Mouse (Mus musculus) thymus, postnatal 25 days (tissue): Measurements from ENCODE around the gene Htatip2.

Source experiments
- DNase-seq: peaks from one replicate; pipeline ENCODE4 v3.0.0; 2022

Gene Htatip2

DNA sequence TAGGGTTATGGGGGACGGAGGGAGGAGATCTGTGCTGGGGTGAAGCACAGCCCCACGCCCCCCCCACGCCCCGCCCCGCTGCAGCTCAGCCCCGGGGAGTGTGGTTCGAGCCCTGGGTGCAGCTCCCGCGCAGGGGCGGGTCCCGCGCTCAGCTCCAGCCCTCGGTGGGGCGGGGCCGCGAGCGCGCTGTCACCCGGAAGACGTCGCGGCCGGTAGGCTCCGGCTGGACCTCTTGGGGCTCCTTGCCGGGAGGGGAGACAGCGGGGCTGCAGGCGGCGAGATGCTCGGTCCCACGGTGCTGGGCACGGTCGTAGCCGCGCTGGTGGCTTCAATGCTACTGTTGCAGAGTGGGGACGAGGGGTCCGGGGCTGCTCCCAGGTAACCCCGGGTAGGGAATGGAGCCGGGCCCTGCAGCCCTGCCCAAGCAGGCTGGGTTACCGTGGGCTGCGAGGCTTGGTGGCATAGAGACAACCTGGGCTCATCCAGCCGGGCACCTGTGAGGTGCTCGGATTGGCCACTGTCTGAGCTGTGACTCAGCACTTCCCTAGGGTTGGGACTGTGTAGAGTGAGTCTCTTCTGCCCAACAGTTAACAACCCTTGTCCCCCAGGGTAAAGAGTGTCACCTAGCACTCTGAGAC lies at the start of gene Htatip2:
Gene Htatip2 (plus strand): TSS at position 182 of the 638 bp plus-strand sequence.
- DNase-seq: peak; percentile 79

DNA sequence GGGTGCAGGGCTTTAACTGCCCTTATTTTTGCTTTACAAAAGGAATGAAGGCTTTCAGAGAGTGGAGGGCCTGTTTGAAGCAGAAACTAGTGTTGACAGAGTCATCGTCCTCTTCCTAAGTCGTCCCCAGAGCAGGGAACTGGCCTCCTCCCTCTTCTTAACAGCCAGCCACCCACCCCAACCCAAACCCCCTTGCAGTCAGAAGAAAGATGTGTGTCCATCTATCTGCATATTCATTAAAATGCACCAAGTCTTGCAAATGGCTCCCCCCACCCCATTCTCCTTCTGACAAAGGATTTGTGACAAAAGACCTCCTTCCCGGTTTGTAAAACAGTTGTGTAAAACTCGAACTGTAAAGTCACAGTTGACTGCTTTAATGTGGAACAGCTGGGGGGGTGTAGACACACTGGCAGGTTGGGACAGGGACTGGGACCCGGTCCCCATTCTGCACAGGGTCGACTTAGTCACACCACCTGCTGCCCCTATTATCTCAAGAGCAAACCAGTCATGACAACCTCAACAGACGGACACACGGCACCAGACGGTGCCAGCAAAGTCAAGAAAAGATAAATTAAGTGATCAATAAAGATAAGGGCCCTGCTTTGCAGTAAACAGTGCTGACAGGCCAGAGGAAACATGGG lies 49.4 kb upstream of the Htatip2 start:
- DNase-seq: no peak

DNA sequence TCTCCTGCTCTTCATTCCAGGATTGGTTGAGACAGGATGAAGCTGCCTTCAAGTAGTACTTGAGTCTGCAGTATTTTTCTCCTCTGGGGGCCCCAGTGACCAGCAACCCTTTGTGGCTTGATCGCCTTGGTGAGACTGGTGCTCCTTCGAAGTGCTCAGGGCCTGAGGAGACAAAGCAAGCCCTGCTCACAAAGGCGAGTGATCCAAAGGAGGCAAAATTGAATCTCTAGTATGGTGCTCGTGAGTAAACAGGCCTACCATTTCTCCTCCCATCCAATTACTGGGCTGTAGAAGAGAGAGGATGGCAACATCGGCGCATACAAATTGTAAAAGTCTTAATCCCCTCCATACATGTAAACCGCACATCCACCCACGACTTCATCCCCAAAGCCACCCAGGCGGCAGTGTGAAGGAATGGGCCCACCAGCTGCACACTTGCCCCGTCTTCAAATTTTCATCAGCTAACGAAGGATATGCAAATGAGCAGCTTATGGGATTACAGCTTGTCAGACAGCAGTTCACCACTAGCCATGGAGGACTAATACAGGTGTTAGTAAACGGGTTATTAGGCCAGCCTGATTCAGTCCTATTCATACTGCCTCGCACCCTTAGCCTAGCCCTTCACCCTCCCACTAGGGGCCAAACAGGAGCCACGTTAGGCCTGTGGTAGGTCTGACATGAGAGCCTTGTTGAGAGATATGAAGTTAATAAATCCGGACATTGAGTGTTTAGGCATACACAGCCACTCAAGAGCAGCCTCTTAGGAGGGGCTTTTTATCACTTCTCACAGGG lies 40.8 kb upstream of the Htatip2 start:
- DNase-seq: no peak

DNA sequence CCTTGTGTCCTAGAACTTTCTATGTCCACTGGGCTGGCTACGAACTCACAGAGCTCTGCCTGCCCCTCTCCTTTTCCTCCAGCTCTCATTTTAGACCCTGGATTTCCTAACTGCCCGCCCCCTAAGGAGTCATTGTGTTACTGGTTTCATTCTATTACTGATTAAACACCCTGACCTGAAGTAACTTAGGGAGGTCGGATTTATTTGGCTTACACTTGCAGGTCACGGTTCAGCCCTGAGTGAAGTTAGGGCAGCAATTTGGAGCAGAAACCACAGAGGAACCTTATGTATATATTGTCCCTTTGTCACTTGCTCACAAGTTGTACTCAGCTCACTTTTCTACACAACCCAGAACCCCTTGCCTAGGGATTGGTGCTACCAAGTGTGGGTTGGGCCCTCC lies 24.6 kb upstream of the Htatip2 start:
- no peak for DNase-seq

DNA sequence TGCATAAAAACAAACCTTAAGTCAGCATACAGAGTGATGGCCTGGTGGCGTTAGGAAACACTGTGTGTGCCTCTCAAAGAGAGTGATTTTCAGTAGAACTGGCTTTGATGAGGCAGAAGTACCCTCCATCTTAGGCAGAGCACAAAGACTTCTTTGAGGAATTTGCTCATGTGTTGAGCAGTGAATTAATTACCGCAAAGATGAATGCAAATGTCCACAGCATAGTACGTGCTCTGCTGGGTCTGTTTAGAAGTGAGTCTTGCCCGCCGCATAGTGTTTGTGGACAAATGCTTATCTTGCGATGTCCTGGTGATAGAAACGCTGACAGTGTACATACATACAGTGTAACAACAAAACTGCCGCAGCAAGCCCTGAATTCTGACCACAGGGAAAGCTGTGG lies 19.5 kb upstream of the Htatip2 start:
- no peak for DNase-seq

DNA sequence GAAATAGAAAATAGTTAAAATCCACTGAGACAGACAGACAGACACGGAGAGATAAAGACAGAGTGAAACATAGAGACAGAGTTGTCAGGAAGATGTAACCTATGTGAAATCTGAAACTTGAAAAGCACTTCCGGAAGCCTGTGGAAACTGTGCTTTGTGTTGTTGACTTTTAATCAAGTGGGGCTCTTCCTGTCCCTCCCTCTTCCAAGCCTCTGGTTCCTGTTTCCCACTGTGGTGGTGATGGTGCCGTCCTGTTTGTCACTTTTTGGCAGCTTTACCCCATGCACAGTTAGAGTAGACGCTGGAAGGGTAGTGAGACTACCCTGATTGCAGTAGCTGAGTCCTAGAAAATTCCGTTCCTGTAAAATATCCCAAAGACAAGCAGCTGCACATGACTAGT lies 17.4 kb upstream of the Htatip2 start:
- DNase-seq: no peak

DNA sequence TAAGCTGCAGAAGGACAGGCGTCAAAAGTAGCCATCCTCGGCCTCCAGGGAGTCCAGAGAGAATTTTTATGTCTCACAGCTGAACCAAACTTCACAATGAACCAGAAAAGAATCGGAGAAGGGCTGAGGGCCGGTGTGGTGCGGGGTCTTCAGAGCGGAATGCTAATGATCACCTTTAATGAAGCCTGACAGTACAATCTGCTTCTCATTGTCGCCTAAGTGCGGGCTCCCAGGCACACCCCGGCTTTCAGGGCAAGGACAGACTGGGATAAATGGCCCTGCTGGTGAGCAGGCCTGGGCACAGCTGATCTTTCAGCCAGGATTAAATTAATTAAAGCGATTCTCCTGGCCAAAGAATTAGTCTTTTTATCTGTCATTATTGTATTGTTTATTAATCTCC lies 17.0 kb upstream of the Htatip2 start:
- DNase-seq: no peak

DNA sequence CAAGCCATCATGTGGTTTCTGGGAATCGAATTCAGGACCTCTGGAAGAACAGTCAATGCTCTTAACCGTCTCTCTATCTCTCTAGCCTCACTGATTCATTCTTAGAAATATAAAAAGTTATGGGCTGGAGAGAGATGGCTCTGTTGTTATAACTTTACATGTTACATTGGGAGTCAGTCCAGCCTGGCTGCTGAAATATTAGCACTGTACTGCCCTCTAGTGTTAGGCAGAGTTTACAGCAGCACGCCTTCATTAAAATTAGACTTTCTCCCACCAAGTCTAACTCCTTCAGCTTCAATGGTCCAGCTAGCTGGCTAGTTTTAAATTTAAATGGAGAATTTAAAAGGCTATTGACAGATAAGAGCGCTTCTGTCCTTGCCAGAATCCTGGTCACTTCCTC lies 7.8 kb upstream of the Htatip2 start:
- peak; percentile 25 for DNase-seq

DNA sequence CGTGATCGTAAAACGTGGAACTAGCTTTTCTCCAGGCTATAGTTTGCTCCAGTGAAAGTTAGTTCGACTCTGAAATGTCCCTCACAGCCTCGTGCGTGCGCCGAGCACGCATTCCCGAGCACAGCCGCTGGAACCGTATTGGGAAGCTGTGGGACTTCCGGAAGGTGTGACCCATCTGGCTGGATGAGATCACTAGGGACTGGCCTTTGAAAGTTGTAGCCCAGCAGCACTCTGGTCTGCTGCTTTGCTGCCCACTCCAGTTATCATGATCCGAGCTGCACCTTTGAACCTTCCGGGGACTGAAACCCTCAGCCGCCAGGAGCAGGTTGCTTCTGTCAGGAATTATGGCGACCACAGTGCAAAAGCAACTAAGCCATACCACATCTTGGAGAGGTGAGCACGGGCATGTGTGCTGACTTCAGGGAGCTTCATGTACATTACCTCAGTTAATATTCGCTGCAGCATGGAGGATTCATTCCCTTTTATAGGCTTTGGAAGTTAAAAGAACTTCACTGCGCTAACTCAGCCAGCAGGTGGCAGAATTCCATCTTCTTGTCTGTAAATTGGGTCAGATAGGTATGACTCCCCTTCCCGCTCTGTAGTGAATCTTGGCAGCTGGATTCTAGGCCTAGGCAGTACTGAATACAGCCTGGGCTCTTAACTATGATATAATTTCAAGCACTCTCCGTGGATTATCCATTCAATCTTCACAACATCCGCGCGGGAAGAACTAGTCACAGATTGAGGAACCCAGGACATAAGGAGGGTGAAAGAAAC lies 6.0 kb upstream of the Htatip2 start:
- DNase-seq: peak; percentile 49

DNA sequence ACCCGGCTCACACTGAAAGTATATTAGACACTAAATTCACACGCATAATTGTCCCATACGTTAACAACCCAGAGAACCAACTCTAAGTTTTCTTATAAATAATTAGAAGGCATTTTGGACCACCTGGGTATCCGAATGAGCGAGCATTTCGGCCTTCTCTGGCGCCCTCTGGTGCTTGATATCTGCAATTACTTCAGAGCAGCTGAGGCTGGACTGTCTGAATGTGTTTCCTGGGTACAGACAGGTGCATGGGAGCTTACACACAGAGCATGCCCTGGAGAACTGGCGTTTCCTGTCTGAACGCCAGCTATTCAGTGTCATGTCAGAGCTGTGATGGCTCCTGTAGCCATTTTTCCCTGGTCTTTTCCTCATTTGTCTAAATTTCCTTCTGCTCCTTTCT lies 4.1 kb upstream of the Htatip2 start:
- DNase-seq: peak; percentile 75

DNA sequence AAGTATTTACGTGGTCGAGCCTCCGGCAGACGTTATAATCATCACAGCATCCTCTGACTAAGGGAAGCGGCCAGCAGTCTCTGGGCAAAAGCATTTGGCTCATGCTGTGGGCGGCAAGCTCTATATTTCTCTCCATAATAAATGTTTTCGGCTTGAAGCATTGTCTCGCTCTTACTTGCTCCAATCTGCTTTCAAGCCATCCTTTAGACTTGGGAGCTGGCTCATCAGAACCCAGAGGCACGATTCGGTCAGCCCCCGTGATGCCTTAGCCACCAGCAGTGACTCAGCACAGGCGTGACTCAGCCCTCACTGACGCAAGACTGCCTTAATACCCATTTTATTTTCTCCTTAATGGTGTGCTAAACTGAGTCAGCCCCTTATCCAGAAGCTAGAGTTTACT lies 3.7 kb downstream of the Htatip2 start:
- DNase-seq: no peak

DNA sequence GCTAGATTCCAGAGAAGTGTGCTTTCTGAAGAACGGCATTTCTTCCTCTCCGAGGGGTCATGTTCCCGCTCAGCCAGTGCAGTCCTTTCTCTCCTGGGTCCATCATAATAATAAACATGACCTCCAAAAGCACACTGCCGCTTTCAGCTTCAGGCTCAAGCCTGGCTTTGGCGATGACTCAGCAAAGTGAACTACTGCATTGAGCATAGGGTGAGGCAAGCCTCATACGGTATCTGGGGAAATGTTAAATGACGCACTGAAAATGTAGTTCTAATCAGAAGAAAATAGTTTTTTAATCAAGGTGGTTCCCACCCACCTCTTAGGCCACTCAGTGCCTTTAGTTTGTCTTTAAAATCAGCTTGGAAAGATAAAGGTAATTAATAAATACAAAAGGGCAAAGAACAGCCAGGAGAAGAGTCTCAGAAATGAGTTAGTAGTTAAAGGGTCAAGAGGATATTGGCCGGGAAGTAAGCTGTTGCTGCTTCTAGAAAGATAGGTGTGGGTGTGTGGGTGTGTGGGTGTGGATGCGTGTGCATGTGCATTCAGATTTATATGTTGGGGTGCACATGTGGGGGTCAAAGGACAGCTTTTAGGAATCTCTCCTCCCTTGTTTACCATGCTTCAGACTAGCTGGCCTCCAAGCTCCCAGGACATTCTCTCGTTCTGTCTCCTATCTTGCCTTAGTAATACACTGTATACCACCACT lies 5.2 kb downstream of the Htatip2 start:
- no peak for DNase-seq

DNA sequence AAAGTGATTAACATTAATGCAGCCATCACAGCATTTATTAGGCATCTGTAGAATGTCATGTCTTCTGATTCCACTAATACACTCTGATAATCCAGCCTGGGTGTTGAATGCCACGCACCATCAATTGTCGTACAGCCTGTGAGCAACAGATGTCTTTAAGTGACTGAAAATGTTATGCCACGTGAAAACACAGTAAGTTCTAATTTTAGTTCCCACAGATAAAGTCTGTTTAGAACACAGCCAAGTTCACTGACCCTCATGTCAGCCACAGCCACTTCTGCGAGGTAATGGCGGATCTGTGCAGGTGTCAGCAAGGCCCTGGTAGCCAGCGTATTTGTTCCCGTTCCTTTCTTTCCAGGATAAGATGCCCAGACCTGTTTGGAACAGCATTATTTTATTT lies 7.3 kb downstream of the Htatip2 start:
- no peak for DNase-seq

DNA sequence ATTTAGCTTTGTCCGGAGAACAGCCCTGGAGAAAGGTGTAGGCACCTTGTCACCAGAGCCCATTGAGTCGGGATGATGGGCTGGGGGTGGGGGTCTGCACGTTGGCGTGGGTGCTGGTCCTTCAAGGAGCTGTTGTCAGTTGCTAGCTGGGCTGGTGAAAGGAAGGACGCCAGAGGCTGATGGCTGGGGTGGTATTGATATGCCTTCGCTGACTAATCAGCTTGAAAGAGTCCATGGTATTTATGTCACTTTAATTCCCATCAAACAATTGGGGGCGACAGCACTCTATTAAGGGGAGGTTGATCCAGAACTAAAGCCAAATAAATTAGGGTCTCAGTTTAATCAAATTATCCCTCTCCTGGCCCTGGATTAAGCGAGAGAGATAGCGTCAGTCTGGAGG lies 9.6 kb downstream of the Htatip2 start:
- DNase-seq: no peak

DNA sequence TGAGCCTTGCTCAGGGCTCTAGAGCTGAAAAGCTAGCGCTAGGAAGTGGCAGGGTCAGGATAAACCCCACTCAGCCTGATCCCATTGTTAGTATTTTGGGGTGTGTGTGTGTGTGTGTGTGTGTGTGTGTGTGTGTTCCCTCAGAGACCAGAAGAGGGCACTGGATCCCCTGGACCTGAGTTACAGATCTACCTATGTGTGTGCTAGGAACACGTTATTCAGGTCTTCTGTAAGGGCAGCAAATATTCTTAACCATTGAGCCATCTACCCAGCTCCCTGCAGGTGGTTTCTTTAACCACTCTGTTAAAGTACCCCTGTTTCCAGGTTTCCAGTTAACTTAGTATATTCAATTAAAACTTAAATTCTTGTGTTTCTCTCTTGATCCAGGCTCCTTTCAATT lies 15.5 kb downstream of the Htatip2 start:
- no peak for DNase-seq

DNA sequence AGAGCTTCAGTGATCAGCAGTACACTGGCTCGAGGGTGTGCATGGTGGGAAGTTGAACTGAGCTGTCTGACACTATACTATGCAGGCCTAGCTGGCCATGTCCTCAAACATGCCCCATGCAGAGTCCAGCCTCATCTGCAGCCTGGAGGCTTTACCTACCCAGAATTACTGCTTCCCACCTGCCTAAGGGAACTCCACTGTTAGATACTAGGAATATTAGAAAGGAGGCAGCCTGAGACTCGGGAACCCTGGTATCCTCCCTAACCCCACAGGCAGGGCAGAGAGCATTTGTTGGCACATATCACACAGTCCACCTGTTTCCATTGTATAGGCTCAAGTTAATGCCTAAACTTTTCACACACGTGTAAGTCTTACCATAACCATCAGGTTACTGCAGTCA lies 18.7 kb downstream of the Htatip2 start:
- DNase-seq: no peak

DNA sequence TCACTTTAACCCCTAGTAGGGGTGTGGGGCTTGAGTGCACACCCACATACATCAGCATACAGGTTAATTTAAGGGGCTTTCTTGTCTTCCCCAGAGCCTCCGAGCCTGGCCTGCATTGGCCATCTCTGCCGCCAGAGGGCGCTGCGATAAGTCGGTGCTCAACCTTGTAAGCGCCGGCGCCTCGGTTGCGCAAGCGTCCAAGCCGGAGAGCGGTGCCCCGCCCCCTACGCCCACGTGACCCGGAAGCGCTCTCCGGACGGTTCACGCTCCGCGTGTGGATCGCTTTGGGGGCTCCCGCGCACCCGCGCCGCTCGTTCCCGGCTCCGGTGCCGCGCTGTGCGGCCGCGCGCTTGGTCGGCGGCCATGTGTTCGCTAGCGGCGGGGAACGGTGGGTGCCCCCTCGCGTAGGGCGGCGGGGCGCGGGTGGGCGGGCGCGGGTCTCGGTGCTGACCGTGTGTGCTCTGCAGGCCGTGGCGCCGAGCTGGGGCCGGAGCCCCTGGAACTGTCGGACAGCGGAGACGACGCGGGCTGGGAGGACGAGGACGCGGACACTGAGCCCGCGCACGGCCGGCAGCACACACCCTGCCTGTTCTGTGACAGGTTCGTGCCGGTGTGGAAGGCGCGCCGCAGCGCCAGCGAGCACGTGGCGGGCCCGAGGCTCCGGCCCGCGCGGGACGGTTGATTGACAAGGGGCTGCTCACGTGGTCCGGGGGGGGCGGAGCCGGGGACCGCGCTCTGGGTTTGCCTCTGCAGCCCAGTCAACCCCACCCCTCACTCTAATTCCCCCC lies 19.4 kb downstream of the Htatip2 start, which contains the start of gene Prmt3:
Gene Prmt3 (plus strand): TSS at position 233 of the 788 bp plus-strand sequence.
- peak; percentile 99 for DNase-seq

DNA sequence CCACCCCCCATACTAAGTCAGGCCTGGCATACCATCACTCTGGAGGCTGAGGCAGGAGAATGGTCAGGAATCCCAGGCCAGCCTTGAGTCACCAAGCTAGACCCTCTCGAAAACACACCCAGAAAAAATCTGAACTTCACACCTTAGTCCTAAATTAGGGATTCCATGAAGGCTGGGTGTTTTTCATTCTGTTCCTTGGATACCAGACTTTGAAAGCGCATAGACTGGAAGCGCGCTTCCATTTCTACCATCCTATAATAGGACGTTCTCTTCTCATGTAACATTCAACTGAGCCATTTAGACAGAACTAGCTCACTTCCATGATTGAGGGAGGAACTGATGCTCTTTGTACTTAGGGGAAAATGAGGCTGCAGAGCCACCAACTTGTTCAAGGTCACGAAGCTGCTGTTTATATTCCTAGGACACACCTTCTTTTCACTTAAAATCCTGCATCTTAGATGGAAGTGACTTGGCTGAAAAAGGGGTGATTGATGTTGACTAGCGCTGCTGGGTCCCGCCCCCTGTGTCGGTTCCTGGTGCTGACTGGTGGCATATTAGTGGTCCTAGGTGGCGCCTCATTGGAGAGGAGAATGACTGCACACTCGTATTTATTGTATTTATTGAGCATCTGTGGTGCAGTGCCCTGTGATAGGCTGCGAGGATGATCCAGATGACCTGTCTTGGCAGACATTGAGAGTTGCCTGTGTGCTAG lies 20.1 kb downstream of the Htatip2 start:
- DNase-seq: peak; percentile 10

DNA sequence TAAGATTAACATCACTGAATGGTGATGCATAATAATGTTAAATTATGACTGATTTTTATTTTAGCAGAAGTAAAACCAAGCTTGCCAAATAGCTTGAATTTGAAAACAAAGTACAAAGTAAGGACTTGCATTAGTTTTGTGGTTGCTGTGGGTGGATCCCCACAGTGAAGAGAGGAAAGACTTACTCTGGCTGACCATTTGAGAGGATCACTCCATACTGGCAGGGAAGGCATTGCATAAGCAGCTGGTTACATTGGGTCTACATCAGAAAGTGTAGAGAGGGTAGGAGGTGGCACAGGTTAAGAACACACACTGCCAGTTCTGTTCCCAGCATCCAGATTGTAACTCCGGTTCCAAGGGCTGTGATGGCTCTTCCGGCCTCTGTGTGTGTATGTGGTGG lies 24.1 kb downstream of the Htatip2 start:
- no peak for DNase-seq

DNA sequence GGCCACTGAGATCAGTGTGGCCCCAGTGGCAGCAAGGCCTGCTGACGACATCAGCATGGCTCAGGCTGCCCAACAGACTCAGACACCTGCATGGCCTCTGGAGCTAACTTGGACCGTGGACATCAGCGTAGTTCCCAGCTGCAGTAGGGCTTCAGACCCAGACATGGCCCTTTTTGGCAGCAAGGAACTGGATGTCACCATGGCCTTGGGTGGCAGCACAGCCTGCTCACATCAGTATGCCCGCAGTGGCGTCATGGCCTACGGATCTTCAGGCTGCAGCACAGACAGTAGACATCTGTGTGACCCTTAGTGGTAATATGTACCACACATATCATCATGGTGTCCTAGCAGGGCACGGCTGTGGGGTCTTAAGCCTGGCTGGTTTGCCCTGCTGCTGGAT lies 26.2 kb downstream of the Htatip2 start:
- DNase-seq: no peak
